Mouse (Mus musculus): ENCODE results near the gene Gna14. TPM values are rescaled to one million over a fixed set of nuclear protein-coding genes. Genes with fewer than 3 reads are reported as not detected.
A peak's percentile ranks its signal among the peaks of the same experiment; 100 is the strongest.

The Gna14 gene
- total and polyA plus RNA-seq, 3 experiments: not detected

DNA sequence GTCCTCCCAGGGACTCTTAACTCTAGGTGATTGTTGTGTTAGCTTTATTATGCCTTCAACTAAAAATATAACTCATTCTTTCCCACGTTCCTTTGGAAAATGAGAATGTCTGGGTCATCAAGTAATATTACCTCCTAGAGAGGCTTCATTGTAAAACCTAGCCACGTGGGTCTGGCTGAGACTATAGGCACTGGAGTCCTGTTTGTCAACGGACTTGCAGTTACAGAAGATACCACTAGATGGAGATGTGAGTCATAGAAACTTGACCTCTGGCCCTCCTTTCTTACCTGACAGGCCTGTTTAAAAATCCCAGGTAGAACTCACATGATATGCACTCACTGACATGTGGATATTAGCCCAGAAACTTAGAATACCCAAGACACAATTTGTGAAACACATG, 149.8 kb downstream of the Gna14 start:
- H3K27ac ChIP-seq (ENCODE audit: control insufficient read depth, low read depth, low read length): no peak overlapping the region
- DNase-seq (ENCODE audit: low read depth, low spot score): peak; percentile 64
- H3K9ac ChIP-seq (ENCODE audit: control insufficient read depth, low read depth, low read length, poor library complexity, severe bottlenecking): no peak overlapping the region
- no peaks in the 10 kb centered on the region for H3K9me3 ChIP-seq (replicated peaks; ENCODE audit: insufficient read depth, low read length)
- peak; percentile 58 for TF ChIP-seq ZC3H11A (IDR thresholded peaks at IDR 0.05; ENCODE audit: low read depth, low read length)
- TF ChIP-seq SMC3 (IDR thresholded peaks at IDR 0.05; ENCODE audit: low read depth, low read length): peak; percentile 78
- TF ChIP-seq TAL1 (IDR thresholded peaks at IDR 0.05; ENCODE audit: low read length): no peak
- no peak for TF ChIP-seq USF2 (IDR thresholded peaks at IDR 0.05; ENCODE audit: borderline replicate concordance in 1 of 2, insufficient read depth in 1 of 2, low read depth in 1 of 2, low read length in 2 of 2)
- TF ChIP-seq MYB (IDR thresholded peaks at IDR 0.05; ENCODE audit: low read depth, low read length): no peak
- no peak for TF ChIP-seq HCFC1 (IDR thresholded peaks at IDR 0.05; ENCODE audit: low read depth, low read length)
- no peak for TF ChIP-seq CHD1 (IDR thresholded peaks at IDR 0.05; ENCODE audit: low read depth, low read length)
- TF ChIP-seq USF1 (IDR thresholded peaks at IDR 0.05; ENCODE audit: low read depth, low read length): peak; percentile 55; the same call in 1 of the 2 replicates
- TF ChIP-seq CTCF (IDR thresholded peaks at IDR 0.05 in 2 of 3, conservative IDR thresholded peaks at IDR 0.05 in 1 of 3; ENCODE audit: control insufficient read depth in 1 of 3, insufficient read depth in 1 of 3, low read depth in 2 of 3, low read length in 3 of 3, poor library complexity in 1 of 3, severe bottlenecking in 1 of 3): peak; percentile 29 to 74 (median 66); a peak in 5 of 6 replicates
- TF ChIP-seq RAD21 (IDR thresholded peaks at IDR 0.05; ENCODE audit: low read depth, low read length): peak; percentile 65
- no peak for TF ChIP-seq ELF1 (IDR thresholded peaks at IDR 0.05; ENCODE audit: low read depth, low read length)
- TF ChIP-seq MAX (IDR thresholded peaks at IDR 0.05; ENCODE audit: low read length): peak; percentile 71
- peak; percentile 69; the same call in 1 of the 2 replicates for TF ChIP-seq MYC (IDR thresholded peaks at IDR 0.05; ENCODE audit: low read depth, low read length)
- 0 out of 4 replicates have a peak, but pooled peaks cover 0 to 2% of the 10 kb centered on the region in 2 experiments for H3K27me3 ChIP-seq (ENCODE audit: control insufficient read depth in 1 of 2, insufficient read depth in 2 of 2, low read length in 2 of 2)
- no peaks in the 10 kb centered on the region for H3K36me3 ChIP-seq (ENCODE audit: control insufficient read depth in 1 of 2, insufficient read depth in 2 of 2, low read length in 2 of 2)
- H3K79me2 ChIP-seq (ENCODE audit: control insufficient read depth, insufficient read depth, low read length, poor library complexity): no peaks in the 10 kb centered on the region
- H3K4me1 ChIP-seq (ENCODE audit: control insufficient read depth in 1 of 2, insufficient read depth in 2 of 2, low read length in 2 of 2): no peaks in the 10 kb centered on the region
- H3K4me3 ChIP-seq (ENCODE audit: control insufficient read depth in 1 of 2, insufficient read depth in 1 of 2, low read depth in 2 of 2, low read length in 2 of 2): no peak overlapping the region

DNA sequence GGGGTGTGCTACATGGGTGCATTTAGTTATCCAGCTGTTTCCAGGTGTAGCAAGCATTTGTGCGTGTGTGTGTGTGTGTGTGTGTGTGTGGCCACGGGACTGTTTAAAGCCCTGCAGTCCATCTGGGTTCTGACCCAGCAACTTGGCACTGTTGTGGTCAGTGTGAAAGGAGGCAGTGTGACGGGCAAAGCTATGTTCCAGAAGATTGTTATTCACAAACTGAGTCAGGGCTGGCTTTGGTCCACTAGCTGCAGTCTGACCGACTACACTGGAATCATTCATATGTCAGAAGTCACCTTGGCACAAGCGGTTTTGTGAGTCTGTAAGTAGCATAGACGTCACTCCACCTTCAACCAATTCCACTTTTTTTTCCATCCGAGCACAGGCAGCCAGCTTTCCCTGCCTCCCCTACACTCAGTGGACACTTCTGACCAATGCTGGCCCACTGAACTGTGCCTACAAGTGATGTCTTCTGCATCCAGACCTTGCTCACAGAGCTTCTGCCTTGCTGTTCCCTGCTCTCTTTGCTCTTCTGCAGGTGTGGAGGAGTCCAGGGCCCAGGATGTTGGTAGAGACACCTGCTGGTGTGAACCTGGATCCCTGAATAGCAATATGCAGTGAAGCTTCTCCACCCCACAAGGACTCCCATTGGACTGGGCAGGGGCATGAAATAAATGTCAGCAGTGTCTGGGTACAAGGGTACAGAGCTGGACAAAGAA, 157.9 kb downstream of the Gna14 start:
- H3K4me1 ChIP-seq (ENCODE audit: control insufficient read depth in 1 of 2, insufficient read depth in 2 of 2, low read length in 2 of 2): no peaks in the 10 kb centered on the region
- H3K9me3 ChIP-seq (replicated peaks; ENCODE audit: insufficient read depth, low read length): no peaks in the 10 kb centered on the region
- no peak overlapping the region for H3K4me3 ChIP-seq (ENCODE audit: control insufficient read depth in 1 of 2, insufficient read depth in 1 of 2, low read depth in 2 of 2, low read length in 2 of 2)
- no peak overlapping the region for H3K27ac ChIP-seq (ENCODE audit: control insufficient read depth, low read depth, low read length)
- no peaks in the 10 kb centered on the region for H3K36me3 ChIP-seq (ENCODE audit: control insufficient read depth in 1 of 2, insufficient read depth in 2 of 2, low read length in 2 of 2)
- H3K79me2 ChIP-seq (ENCODE audit: control insufficient read depth, insufficient read depth, low read length, poor library complexity): no peaks in the 10 kb centered on the region
- H3K27me3 ChIP-seq (ENCODE audit: control insufficient read depth in 1 of 2, insufficient read depth in 2 of 2, low read length in 2 of 2): peaks cover 1 to 3% of the 10 kb centered on the region in 2 experiments; a peak in 3 of 4 replicates
- TF ChIP-seq MAZ (IDR thresholded peaks at IDR 0.05; ENCODE audit: low read depth, low read length) (no peak), SMC3 (IDR thresholded peaks at IDR 0.05; ENCODE audit: low read depth, low read length) (peak; percentile 11; the same call in 1 of the 2 replicates), CHD1 (IDR thresholded peaks at IDR 0.05; ENCODE audit: low read depth, low read length) (no peak)
- DNase-seq (ENCODE audit: low read depth, low spot score): no peak
- no peak overlapping the region for H3K9ac ChIP-seq (ENCODE audit: control insufficient read depth, low read depth, low read length, poor library complexity, severe bottlenecking)
